Mouse (Mus musculus): ENCODE results near the gene Ms4a5.

Ms4a5 gene

DNA sequence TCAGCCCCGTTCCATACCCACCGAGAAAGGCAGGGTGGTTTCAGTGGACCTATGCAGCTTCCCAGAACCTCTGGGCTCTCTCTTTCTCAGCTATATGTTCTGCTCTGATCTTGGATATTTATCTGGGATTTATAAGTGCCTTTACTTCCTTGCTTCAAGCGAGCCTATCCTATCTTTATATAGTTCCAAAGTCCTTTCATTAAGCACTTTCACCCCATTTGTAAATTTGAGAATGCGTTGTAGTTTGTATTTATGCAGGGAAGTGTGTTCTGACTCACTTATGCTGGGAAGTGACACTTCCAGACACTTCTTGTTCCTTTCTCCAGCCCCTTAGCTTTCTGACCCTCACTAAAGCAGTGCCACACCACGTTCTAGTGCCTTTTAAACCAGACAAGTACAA is 51.3 kb downstream of the Ms4a5 start, which contains the start of gene Ms4a12:
Ms4a12 (minus strand) TSS at position 101 of the 400 bp plus-strand sequence.
- no peak for DNase-seq (ENCODE audit: low spot score in 2 of 2)
